Mouse (Mus musculus): ENCODE measurements around the gene Gkn2.

The Gkn2 gene

DNA sequence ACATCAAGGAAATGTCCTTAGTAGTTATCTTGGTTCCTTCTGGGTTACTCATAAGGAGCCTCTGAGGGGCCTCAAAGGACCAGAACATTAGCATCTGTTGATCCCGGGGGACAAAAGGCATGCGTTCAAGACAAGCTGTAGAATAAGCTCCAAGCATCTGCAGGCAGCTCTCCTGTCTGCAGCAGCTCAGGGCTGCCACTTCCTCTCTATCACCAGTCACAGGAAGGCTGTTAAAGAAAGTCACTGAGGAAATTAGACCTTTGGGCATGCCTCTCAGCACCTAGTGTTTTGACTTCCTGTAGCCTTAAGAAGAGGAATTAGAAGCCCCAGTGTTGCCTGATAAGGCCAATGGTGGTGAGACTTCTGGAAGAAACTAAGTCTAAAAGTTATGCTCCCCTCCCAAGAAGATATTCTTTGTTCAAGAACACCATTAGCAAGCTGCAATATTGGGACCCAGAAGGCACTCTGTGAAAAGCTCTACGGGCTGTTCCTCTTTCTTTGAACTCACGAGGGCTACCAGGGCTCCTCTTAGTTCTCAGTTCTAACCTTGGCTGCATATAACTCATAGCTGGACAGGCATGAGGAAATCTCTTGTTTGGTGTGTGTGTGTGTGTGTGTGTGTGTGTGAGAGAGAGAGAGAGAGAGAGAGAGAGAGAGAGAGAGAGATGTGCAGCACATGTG lies 26.9 kb downstream of the Gkn2 start:
- no peak for DNase-seq

DNA sequence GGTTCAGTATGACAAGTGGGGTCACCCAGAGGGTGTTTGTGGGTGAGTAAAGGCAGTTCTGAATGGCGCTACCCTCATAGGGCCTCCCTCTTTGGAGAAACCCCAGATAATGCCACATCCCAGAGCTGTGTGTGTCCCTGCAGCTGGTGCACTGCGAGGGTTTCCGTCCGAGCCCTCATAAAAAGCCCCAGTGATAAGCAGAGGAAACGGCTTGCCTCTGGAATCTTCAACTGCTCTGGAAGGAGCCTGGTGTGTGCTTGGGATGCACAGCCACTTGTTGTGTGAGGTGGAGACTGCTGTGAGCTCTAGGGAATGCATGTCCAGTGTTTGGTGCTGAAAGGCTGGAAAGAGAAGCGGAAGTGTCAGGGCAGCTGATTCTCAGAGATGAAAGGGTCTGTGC lies 28.3 kb downstream of the Gkn2 start:
- no peak for DNase-seq

DNA sequence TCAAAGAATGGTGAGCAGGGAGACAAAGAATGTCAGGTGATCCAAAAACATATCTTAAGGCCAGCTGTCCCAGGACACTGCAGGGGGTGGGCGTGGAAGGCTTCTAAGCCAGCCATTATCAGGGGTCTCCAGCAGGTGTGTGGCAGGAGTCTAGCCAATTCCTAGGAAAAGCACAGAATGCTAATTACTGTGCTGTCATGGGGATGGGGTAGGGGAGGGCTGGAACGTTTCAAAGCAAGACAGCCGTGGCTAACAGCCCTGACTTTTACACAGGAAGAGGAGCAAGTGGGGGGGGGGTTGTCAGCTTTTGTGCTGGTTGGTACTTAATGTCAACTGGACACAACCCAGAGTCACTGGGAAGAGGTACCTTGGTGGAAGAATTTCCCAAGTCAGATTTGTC lies 38.9 kb downstream of the Gkn2 start:
- peak in 1 of 2 experiments; percentile 15 for DNase-seq

DNA sequence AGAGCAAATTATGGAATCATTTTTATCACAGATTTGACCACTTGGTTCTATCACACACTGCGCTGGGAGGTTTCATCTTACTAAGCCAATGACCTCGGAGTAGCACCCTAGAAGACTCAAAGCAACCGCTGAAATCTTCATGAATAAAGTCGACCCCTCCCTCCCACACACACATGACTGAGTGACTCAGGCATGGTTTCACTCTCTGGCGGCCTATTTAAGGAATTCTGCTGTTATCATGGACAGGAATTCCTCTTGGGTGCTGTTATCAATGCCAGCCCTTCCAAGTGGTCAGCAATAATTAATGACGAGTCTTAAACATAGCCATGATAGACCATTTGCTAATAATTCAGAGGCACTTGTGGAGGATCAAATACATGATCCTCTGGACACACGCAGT lies 49.1 kb downstream of the Gkn2 start:
- no peak for DNase-seq

DNA sequence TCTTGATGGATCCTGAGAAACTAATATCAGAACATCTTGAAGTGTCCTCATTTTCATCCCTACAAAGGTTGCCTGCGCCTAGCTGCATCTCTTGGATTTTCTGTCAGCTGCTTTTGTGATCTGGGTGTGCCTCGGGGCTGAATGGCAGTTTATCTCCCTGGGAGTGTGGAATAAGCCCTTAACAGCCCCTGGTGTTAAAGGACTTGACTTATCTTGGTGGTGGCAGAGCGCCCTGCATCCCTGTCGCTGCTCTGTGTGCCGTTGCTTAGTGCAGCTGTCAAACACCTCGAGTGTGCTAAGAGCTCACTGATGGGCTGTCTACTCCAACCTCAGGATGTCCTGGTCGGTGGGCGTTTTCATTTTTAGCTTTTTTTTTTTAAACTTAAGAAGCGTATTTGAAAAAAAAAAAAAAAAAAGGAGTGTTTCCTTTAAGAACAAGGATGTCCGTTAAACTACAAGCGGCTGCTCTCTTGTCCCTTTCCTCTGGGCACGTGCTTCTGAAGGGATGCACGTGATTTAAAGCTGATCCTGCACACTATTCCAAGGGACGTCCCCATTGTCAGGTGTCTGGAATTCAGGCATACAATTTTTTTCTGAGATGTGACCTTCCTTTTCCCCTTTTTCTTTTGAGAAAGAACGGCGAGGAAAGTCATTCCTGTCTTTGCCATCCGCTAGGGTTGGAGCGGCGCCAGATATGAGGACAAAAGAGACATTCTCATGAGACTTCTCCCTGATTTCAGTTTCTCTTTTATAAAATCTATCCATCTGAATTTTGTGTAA lies 51.1 kb downstream of the Gkn2 start:
- peak; percentile 76 to 81 for DNase-seq

DNA sequence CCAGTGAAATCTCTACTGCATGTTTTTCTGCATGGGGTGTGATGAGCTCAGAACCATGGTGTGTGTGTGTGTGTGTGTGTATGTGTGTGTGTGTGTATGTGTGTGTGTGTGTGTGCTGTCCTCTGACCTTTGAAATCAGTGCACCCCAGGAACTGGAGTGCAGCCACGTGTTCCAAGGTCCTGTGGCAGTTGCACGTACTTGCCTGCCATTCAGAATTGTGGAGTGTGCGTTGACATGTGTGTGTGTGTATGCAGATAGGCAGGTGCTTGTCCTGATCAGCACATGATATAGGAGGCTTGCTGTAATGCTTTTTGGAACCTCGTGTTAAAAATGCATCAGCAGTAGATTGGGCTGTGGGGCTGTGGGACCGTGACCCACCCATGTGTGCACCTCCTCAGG lies 53.8 kb downstream of the Gkn2 start:
- DNase-seq: peak; percentile 15 to 17

DNA sequence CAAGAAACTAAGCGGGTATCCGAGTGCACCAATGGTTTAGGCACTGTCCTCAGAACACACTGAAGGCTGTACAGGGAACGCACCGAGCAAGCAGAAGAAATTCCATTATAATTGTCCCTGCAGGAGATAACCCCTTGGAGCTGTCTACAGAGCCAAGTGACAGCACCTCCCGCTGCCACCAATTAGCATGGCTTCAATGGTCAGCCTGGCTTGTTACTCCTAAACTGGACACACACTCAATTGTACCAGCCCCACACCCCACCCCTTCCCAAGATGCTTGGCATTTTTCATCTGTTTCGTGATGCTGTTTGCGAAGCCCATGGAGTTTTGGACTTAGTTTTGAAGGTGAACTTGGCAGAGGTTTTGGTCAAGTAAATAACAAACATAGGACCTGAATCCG lies 54.5 kb downstream of the Gkn2 start:
- peak; percentile 22 to 49 for DNase-seq

DNA sequence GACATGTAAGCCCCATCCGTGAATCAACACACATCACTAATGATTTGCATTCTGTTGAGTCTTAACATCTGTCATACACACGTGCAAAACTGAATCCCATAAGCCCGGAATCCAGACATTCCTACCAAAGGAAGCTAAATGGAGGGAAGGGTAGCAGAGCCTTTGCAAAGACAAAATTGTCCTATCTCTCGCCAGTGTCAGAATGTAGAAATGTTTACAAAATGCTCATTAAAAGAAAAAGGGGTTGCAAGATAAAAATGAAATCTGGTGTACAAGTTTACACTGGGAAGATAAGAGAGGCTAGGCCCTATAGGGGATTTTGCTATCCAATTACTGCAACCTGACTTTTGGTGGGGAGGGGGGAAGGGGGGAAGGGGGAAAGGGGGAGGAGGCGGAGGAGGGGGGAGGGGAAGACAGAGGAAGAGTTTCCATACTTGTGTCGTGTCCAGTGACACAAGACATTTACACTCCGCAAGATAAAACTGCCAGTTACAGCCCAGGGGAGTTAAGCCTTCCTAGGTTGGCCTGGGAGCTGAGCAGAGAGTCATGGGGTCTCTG lies 55.4 kb downstream of the Gkn2 start, which contains the start of gene Bmp10:
Gene Bmp10 (plus strand): TSS at position 508 of the 558 bp plus-strand sequence.
- no peak for DNase-seq
